Mouse (Mus musculus): ENCODE data around the gene Arhgap10. TPM values are rescaled to one million over a fixed set of nuclear protein-coding genes. Genes with fewer than 3 reads are reported as not detected.

The Arhgap10 gene
- total and polyA plus RNA-seq, 3 experiments = 13.1 to 22.8 TPM; not detected in 1

DNA sequence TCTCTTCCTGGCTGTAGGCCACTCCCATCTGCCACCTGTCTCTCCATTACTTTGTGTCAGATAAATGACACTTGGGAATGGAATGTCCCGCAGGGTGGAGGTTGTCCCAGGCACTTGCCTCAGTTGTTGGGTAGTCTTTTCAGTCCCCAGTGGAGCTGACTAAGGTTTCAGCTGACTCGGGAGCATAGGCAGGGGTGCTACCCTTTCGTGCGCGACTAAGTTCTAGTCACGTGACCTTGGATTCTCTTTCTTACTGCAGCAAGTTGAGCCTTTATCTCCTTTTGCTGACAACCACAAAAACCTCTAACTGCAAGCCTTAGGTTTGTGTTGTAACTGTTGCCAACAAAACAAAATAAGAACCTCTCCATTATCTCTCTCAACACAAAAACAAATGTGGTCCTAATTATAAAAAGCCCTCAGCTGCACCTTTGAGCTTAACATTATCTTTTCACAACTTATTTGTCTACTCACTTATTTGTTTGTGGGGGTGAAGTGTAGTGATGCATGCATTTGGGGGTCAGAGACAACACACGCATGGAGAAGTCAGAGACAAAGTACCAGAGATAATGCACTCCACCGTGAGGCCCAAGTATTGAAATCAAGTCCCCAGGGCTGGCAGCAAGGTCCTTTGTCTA is 16.7 kb upstream of the Arhgap10 start (continued):
- TF ChIP-seq ZKSCAN1 (IDR thresholded peaks at IDR 0.05; ENCODE audit: low read depth, low read length) (no peak; the same call in 1 of the 2 replicates), JUND (IDR thresholded peaks at IDR 0.05; ENCODE audit: low read depth, low read length) (0 out of 2 replicates have a peak, but pooled peaks have one; percentile 14), SIN3A (IDR thresholded peaks at IDR 0.05; ENCODE audit: low read length) (peak; percentile 89), RAD21 (IDR thresholded peaks at IDR 0.05; ENCODE audit: low read depth, low read length) (no peak), ZNF384 (IDR thresholded peaks at IDR 0.05; ENCODE audit: low read depth, low read length) (no peak), CHD1 (IDR thresholded peaks at IDR 0.05; ENCODE audit: low read depth, low read length) (no peak), TAL1 (IDR thresholded peaks at IDR 0.05; ENCODE audit: low read length) (peak; percentile 62; the same call in 1 of the 2 replicates), NELFE (IDR thresholded peaks at IDR 0.05; ENCODE audit: low read depth, low read length) (peak; percentile 26; the same call in 1 of the 2 replicates), MXI1 (IDR thresholded peaks at IDR 0.05; ENCODE audit: low read depth, low read length) (peak; percentile 71), GABPA (IDR thresholded peaks at IDR 0.05; ENCODE audit: low read depth, low read length) (no peak), TCF12 (IDR thresholded peaks at IDR 0.05; ENCODE audit: low read depth, low read length) (peak; percentile 86), USF2 (IDR thresholded peaks at IDR 0.05; ENCODE audit: borderline replicate concordance in 1 of 2, insufficient read depth in 1 of 2, low read depth in 1 of 2, low read length in 2 of 2) (peak; percentile 82 to 89), MAFK (IDR thresholded peaks at IDR 0.05; ENCODE audit: borderline replicate concordance, low read depth, low read length) (peak; percentile 96), POLR2AphosphoS2 (IDR thresholded peaks at IDR 0.05; ENCODE audit: low read length) (peak; percentile 50)

DNA sequence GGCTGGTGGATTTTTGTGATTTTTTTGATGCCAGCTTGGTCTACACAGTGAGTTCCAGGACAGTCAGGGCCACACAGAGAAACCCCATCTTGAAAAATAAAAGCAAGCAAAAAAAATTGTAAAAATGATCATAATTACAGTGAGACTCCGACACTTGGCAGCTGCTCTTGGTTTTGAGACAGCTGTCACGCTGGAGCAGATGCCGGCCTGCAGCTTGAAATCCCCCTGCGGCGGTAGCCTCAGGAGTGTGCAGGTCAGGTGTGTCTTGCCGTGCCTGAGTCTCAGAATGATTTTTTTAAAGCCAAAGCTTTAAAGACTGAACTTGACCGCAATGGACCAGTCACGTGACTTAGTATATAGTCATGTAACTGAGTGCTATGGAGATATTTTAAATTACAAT is 8.4 kb upstream of the Arhgap10 start:
- 0 out of 4 replicates have a peak, but pooled peaks cover 0 to 3% of the 10 kb centered on the region in 2 experiments for H3K4me1 ChIP-seq (ENCODE audit: control insufficient read depth in 1 of 2, insufficient read depth in 2 of 2, low read length in 2 of 2)
- TF ChIP-seq EP300 (IDR thresholded peaks at IDR 0.05; ENCODE audit: low read depth in 1 of 2, low read length in 2 of 2) (no peak), CTCF (IDR thresholded peaks at IDR 0.05 in 2 of 3, conservative IDR thresholded peaks at IDR 0.05 in 1 of 3; ENCODE audit: control insufficient read depth in 1 of 3, insufficient read depth in 1 of 3, low read depth in 2 of 3, low read length in 3 of 3, poor library complexity in 1 of 3, severe bottlenecking in 1 of 3) (no peak), GABPA (IDR thresholded peaks at IDR 0.05; ENCODE audit: low read depth, low read length) (no peak), POLR2AphosphoS5 (IDR thresholded peaks at IDR 0.05; ENCODE audit: borderline replicate concordance, low read depth, low read length) (no peak), GATA1 (IDR thresholded peaks at IDR 0.05; ENCODE audit: low read depth, low read length) (no peak), ZNF384 (IDR thresholded peaks at IDR 0.05; ENCODE audit: low read depth, low read length) (no peak)
- no peak for DNase-seq (ENCODE audit: low read depth, low spot score)
- no peak overlapping the region for H3K4me3 ChIP-seq (ENCODE audit: control insufficient read depth in 1 of 2, insufficient read depth in 1 of 2, low read depth in 2 of 2, low read length in 2 of 2)
- H3K27ac ChIP-seq (ENCODE audit: control insufficient read depth, low read depth, low read length) = no peak overlapping the region
- no peaks in the 10 kb centered on the region for H3K9me3 ChIP-seq (replicated peaks; ENCODE audit: insufficient read depth, low read length)
- H3K27me3 ChIP-seq (ENCODE audit: control insufficient read depth in 1 of 2, insufficient read depth in 2 of 2, low read length in 2 of 2) = no peaks in the 10 kb centered on the region
- no peak overlapping the region for H3K9ac ChIP-seq (ENCODE audit: control insufficient read depth, low read depth, low read length, poor library complexity, severe bottlenecking)
- H3K79me2 ChIP-seq (ENCODE audit: control insufficient read depth, insufficient read depth, low read length, poor library complexity) = no peaks in the 10 kb centered on the region
- H3K36me3 ChIP-seq (ENCODE audit: control insufficient read depth in 1 of 2, insufficient read depth in 2 of 2, low read length in 2 of 2) = no peaks in the 10 kb centered on the region
